Mouse (Mus musculus): ENCODE measurements around the gene Gdf9.

Gdf9 gene

DNA sequence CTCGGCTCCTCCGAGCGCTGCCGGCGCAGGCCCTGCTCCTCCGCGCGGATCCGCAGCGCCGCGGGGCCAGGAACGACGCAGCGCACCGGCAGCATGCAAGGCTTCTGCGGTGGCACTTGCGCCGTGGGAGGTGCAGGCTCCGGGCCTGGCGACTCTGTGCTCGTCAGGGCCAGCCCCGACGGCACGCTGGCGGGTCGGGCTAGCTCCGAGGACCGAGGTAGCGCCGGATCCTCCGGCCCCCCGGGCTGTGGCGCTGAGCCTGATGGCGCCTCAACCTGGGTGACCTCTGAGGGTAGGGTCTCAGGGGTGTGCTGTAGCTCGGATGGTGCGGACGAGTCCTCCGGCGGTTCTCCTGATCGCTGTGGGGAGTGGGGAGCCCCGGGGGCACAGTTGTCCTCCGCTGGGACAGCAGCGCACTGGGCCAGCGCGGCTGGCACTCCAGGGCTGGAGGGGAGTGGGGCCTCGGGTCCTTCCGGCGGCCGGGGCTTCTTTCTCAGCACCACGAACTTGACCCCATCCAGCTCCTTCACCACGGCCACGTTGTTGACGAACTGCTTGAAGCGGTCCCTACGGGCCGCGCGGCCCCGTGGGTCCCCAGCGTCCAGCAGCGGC is 48.5 kb downstream of the Gdf9 start:
- peak; percentile 54 to 59 for DNase-seq

DNA sequence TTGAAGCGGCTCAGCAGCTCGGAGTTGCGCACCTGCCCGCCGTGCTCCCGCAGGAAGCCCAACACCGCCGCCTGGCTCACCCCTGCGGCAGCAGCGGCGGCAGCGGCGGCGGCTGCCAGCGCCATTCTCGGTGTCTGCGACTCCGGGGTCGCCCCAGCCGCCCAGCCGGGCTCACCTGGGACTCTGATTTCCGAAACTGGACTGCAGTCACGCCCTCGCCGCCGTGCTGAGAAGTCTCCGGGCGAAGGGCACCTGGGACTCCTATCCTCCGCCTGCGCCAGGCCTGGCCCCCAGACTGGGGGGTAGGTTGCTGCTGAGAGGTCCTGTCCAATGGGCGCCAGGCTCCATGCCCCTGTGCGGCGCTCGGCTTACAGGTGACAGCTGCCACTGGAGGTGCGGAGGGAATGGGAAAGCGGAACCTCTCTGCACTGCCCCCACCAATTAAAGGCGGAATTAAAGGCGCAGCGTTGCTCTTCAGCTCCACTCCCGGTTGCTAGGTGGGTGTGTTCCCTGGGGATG is 49.0 kb downstream of the Gdf9 start, which contains the start of the genes Gm9945 and Sowaha:
Gene Gm9945, plus strand, starts transcription at position 384 of the 519 bp plus-strand sequence.
Gene Sowaha, minus strand, starts transcription at position 492 of the 519 bp plus-strand sequence.
- peak; percentile 81 to 85 for DNase-seq

DNA sequence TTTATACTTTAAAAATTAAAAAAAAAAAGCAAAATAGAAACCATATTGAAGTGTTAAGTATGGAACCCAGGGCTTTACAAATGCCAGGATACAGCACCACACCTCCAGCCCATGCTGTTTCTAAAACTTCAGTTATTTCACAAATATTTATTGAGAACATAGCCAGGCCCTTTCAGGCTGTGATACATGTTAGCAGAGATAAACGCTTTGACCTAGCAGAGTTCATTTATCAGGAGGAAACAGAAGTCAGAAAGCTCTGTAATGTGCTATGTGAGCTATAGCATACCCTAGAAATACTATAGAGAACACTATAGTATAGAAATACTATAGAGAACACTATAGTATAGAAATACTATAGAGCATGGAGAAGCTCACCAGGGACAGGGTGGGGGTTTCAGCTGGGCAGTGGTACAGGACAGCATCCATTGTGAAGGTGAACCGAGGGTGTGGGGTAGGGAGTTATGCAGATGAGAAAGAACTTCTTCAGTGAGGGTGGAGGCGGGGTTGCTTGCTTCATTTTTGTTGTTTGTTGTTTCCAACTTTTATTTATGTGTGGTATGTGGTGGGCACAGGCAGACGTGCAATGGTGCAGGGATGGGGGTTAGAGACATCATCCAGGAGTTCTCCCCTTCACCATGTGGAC is 50.4 kb downstream of the Gdf9 start:
- DNase-seq: no peak

DNA sequence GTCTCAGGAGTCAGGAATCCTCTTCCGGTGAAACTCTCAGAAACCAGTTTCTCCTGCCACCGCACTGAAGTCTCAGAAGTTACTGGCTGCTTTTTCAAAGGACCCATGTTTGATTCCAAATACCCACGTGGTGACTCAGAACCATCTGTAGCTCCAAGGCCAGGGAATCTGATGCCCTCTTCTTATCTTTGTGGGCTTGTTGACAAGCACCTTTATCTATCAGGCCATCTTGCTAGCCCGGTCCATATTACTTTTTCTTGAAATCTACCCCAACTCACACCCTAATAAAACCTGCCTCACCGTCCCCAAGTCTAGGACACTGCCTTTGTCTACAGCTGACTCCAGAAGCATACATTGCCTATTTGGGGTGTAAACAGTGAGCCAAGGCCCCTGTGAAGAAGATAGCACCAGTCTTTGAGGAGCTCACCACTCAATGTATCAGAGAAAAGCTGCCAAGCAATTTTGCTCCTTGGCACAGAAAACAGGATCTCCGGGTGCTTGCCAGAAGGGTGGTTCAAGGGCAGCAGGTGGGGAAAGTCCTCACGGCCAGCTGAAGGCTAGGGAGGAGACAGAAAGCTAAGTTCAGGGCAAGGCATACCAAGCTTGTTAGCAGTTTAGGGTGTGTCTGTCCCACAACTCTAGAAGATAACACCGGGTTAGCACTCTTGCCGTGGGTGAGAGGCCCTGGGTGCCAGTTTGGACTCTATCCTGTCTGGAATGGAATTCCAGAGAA is 52.5 kb downstream of the Gdf9 start:
- DNase-seq: peak; percentile 49 to 57

DNA sequence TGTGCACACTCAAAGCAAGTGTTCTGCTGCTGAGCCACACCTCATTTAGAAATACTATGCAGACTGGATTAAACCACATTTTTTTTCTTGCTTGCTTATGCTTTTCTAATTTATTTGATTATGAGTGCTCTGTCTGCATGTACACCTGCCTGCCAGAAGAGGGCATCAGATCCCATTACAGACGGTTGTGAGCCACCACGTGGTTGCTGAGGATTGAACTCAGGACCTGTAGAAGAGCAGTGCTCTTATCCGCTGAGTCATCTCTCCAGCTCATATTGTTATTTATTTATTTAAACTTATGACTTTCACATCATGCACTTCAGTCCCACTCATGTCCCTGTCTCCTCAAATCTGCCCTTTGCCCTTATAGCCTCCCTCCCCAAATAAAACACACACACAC is 54.9 kb downstream of the Gdf9 start:
- no peak for DNase-seq

DNA sequence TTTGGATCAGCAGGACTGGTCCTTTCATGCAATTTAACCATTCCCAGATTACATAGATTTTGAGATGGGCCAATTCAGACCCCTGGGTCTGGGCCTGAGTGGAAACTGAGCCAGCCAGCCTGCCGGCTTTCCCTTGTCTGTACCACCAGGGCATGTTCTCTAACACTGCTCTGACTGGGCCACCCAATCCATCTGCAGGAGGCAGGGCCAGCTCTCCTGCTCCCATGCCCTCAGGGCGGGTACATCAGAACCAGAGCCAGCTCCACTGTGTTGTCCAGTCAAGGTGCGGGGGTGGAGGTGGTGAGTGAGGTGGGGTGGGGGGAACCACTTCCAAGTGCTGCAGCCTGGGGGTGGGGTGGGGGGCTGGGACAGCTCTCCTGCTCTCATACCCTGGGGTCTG is 55.5 kb downstream of the Gdf9 start:
- peak in 1 of 2 experiments; percentile 21 for DNase-seq

DNA sequence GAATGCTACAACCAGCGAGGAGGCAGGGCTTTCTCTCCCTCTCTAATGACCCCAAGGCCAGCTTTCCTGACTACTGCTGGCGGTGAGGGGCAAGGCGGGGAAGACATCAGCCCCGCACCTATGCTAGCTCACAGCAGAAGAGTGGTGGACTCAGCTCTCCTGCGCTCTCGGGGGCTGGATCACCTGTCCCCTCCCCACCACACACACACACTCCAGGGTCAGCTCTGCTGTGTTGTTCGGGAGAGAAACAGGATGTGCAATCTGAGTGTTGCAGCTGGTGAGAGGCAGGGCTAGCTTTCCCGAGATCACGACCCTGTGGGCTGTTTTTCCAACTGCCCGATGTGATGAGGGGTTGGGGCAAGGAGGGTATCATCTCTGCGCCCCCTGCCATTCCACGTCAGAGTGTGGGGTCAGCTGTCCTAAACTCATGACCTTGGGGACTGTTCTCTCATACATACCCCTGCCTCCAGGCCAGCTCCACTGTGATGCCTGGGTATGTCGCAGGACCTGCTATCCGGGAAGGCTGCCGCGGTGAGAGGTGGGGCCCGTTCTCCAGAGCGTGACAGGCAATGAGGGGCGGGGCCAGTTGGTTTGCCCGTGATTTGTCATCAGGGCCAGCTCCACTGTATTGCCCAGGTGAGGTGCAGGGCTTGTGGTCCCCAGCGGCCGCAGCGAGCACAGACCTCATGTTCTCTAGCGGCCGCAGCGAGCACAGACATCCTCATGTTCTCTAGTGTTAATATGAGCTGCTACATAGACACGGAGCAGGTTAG is 56.2 kb downstream of the Gdf9 start:
- DNase-seq: peak; percentile 78 to 83
